Mouse (Mus musculus) left cerebral cortex, postnatal 10 days (tissue): ENCODE data around the gene 1700067P10Rik. TPM values are rescaled to one million over a fixed set of nuclear protein-coding genes. Genes with fewer than 3 reads are reported as not detected.

Experiments used
- DNase-seq, 2 experiments: peaks; one replicate each; pipeline ENCODE4 v3.0.0; 2021 to 2022; ENCODE audit warnings: low spot score in 2 of 2, mixed read lengths in 1 of 2; ENCODE audit errors: extremely low spot score in 1 of 2
- intact Hi-C: fragments of 180-260 bp; cut with DNase I; formaldehyde crosslinking; loops from one replicate; pipeline ENCODE4 v1.15.1; 2025
- total RNA-seq, 2 experiments: library from RNA; stranded (reverse); gene quantifications; 2 replicates each; pipeline ENCODE4 v1.2.3; 2021

Gene 1700067P10Rik
- total RNA-seq, 2 experiments from 2014 or later = not detected

DNA sequence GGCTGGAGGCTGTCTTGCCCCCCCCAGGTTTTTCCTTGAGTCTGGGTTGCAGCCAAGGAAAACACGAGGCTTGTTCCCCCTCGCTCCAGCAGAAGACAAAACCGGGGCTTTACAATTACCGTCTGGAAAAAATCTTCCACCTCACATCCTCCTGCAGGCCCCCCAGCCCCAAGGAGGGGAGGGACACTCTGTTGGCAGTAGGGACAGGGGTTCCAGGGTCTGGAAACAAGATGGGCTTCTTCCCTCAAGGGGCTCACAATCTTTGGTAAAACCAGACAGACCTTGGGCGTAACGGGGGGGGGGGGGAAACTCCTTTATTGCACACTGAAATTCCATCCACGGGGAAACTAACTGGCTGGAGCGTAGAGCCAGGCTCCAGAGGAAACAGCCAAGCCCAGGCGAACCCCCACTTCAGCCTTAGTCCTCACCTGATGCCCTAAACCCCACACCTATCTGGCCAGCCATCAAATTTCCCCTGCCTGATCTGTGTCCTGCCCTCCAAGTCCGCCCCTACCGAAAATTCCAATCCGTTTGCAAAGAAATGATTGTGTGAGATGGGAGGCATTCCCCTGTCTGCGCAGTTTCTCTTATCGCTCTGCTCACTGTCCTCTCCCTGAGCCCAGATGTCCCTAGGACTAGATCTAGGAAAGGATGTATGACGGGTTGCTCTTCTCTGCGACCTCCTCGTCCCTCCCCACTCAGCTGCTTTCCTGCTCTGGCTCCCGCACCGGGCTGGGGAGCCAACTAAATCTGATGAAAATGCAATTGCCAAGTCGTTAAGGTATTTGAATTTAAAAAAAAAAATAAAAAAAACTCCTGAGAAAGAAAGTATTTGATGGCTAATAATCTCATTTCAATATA lies 5.9 kb downstream of the 1700067P10Rik start:
- DNase-seq = no peak
- intact Hi-C loops = loop anchor here (5.0 kb wide), 2 partner anchors 173 to 223 kb away; partner anchors contain the start of gene Foxp4

DNA sequence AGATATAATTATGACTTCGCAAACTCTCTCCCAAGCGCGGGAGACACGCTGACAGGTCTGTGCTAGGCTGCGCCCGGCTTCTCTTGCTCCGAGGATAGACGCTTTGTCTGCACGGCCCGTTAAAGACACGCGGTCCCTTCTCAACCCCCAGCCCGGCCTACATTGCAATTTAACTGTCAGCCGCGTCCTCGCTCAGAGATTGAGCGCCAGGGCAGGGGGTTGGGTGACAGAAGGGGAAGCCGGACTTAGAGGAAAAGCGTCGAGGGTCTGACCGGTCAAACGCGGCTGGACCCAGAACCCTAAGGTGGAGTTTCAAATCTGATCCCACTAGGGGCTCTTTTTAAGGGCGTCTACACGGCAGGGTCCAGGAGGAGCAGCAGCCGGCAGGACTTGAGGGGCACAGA lies 6.6 kb downstream of the 1700067P10Rik start:
- intact Hi-C loops = loop anchor here (5.0 kb wide), 2 partner anchors 173 to 223 kb away; partner anchors contain the start of gene Foxp4
- no peak for DNase-seq

DNA sequence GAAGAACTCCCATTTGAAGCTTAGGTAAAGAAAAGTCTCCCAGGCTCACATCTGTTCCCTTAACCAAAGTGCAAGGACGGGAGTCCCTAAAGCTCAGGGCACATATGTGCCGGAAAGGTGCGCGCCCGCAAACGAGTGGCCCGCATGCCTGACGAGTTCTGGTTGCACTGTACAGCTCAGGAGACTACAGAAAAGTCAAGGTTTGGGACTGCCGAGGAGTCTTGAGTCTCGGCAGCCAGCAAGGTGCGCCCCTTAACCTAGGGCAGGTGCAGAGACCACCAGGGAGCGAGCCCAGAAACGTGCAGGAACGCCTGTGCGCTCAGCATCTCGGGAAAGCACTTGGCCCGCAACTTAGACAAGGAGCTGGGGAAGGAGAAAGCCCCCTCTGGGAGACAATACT lies 7.2 kb downstream of the 1700067P10Rik start:
- no peak for DNase-seq
- intact Hi-C loops = loop anchor here (5.0 kb wide), 2 partner anchors 174 to 224 kb away; partner anchors contain the start of gene Foxp4

DNA sequence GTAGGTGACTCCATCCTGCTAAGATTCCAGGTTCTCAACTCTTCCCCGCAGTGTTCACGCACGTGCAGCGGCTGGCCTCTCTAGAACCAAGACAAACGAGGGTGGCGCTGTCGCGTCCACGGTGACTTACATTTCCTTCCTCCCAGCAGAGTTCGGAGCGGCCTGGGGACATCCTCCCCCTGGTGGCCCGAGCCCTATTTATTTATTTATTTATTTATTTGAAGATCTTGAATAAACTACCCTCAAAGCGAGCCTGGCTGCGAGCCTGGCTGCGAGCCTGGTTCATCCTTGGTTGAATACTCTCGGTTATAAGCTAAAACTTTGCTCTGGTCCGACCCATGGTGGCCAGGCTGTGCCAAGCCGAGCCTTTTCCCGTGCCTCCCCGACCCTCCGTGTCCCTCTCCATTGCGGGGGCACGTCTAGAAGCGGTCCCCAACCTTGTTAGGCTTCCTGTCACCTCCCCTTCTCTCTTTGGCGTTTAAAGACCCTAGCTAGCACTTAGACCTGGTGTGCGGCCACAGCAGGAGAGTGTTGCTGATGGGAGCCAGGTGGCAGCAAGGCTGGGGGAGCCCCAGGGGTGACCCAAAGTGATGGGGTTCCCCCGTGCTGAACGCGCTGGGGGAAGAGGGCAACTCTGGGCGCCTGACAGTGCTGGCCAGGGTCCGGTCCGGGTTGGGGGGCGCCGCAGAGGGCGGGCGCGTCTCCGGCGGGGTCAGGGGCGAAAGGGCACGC lies 8.1 kb downstream of the 1700067P10Rik start:
- DNase-seq = peak in 1 of 2 experiments; percentile 67

DNA sequence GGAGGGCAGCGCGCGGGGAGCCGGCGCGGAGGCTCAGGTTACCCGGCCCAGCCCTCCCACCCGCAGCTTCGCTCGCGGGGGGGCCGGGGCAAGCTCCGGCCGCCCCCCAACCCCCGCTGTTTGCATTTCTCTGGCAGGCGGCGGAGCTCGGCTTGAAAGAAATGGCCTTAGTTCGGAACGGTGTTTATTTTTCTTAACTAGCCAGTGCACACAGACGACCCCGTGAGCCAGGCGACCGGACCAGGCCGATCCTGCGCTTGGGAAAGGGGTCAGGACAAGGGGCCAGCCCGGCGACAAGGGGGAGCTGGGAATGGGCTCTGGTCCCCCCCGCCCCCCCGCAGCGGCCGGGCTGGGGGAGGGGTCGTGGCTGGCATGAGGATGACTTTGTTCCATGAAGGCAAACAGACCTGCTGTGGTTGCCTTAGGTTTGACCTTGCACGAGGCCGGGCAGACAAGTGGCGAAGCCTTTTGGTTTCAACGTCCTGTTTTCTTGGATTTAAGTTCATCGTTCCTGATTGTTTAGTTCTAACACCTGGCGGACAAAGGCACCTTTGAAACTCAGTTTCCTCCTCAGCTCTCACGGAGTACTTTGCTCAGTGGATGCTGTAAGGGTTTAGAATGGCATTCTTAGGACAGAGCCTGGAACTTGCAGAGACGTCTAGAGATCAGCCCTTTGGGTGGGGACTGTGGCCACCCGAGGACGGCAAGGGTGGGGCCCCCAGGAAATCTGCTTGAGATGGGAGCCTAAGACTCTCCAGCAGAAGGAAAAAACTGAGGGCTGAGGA lies 8.8 kb downstream of the 1700067P10Rik start:
- peak in 1 of 2 experiments; percentile 44 for DNase-seq
- intact Hi-C loops = loop anchor here (5.0 kb wide), 2 partner anchors 176 to 226 kb away; partner anchors contain the start of gene Foxp4

More for the DNA sequence above, 8.1 kb downstream of the 1700067P10Rik start:
- intact Hi-C loops = loop anchor here (5.0 kb wide), 2 partner anchors 175 to 225 kb away; partner anchors contain the start of gene Foxp4

DNA sequence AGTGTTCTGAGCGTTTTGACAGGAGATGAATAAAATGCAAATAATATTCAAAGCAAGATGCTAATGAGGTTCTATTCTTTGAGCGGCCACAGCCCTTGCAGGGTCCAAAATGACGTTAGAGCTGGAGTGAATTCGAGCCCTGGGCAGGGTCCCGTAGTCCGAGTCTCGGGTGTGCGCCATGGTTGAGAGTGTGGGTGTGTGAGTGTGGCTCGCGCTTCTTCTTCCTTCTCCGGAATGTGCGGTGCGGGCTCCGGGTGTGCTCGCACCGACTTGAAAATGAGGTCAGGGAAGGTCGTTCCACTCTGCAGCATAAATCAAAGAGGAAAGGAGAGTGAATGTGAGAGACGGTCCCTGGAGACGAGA lies 9.4 kb downstream of the 1700067P10Rik start:
- DNase-seq = no peak
- intact Hi-C loops = loop anchor here (5.0 kb wide), 2 partner anchors 176 to 226 kb away; partner anchors contain the start of gene Foxp4

DNA sequence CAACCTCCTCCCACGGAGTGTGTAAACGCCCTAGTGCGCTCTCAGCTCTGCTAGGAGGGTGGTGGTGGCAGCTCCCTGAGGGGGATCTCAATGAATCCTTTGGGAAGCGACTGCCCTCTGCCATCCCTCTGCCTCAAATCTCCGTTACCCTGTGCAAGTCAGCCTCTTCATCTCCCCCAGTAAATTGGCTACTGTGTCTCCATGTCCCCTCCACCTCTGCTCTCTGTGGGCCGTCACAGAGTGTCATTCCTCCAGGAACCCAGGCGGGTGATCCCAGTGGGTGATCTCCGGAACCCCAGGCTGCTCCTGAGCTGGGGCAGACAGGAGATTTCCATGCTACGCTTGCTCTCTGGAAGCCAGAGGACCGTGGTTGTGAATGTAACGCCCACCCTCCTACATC lies 10.2 kb downstream of the 1700067P10Rik start:
- DNase-seq = no peak
- intact Hi-C loops = loop anchor here (5.0 kb wide), 2 partner anchors 177 to 227 kb away; partner anchors contain the start of gene Foxp4

DNA sequence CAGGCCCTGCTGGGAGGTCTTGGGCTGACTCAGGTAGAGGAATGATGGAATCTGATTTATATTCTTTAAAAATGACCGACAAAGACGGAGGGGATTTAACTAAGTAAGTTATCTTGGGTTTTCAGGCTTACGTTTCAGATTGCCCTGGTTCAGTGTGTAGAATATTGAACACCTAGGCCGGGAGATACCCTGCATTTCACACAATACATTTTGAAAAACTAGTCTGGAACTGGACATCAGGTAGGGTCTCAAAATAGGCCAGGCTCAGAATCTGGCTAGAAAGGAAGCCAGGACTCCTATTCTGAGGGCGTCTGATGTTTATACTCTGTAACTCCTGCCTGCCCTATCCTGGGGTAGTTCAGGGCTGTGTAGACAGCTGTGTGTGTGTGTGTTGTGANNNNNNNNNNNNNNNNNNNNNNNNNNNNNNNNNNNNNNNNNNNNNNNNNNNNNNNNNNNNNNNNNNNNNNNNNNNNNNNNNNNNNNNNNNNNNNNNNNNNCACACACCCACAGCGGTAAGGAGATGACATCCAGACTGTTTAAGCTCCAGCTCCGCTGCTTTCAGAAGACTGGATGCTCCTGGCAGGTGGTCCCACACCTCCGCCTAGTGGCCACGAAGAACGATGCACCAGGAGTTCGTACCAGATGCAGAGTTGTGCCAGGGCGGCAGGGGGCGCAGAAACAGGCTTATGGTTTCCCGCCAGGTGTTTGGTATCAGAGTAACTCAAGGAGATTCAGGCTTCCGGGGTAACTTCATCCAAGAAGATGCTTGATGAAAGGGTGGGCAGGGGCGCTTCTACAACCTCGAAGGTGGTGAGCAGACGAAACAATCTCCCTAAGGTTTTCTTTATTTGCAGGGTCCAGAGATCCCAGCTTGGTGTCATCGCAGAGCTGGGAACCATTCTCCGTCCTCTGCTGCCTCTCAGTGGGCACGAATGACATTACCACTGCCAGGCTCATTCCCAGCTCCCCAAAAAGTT lies 11.6 kb downstream of the 1700067P10Rik start:
- intact Hi-C loops = loop anchor here (5.0 kb wide), 1 partner anchor 237 kb away; no protein-coding TSS in a partner anchor
- DNase-seq = peak; percentile 84 to 90

DNA sequence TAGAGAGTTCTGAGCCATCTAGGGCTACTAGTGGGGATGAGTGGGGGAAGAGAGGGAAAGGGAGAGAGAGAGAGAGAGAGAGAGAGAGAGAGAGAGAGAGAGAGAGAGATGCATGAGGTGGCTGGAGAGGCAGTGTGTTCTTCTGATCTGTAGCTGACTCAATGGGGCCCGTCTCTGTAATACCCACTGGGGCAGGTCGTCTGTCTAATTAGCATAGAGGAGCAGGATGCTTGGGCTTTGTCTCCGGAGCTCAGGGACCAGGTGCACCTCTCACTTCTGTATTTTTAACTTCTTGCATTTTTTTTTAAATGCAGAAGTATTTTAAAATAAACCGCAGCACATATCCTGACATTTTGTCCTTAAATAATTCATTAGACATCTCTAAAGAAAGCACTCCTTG lies 18.2 kb downstream of the 1700067P10Rik start:
- DNase-seq = no peak
- intact Hi-C loops = no loop called here

DNA sequence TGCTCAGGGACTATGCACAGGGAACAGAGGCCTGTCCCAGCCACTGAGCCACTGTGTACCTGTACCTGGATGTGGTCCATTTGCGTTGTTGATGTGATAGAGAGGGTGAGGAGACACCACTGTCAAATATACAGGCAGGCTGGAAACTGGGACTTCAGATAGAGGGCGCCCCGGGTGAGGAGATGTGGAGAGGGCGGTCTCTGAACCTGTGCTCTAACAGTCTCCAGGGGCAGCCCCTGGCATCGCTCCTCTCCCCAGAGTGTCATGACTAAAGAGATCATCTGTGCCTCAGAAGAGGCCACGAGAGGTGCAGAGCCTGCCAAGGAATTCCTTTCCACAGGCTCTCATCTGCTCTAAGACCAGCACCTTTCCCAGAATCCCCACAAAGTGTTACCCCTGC lies 18.7 kb downstream of the 1700067P10Rik start:
- DNase-seq = no peak
- intact Hi-C loops = no loop called here

DNA sequence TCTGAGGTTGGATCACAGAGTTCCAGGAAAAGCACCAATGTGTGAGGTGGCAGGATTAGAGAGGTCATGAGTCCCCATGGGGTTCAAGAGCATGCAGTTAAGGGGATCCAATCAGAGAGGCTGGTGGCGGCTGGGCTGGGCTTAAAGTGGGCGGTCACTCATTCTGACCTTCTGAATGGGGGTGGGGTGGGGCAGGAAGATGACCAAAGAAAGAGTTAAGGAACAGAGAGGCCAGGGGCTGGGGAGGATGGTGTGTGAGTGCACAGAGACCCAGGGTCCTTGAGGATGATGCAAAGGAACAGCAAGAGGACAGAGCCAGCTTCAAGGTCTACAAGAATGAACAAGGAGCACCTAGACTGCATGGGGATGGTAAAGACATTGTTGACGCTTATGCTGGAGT lies 19.4 kb downstream of the 1700067P10Rik start:
- intact Hi-C loops = no loop called here
- DNase-seq = no peak

DNA sequence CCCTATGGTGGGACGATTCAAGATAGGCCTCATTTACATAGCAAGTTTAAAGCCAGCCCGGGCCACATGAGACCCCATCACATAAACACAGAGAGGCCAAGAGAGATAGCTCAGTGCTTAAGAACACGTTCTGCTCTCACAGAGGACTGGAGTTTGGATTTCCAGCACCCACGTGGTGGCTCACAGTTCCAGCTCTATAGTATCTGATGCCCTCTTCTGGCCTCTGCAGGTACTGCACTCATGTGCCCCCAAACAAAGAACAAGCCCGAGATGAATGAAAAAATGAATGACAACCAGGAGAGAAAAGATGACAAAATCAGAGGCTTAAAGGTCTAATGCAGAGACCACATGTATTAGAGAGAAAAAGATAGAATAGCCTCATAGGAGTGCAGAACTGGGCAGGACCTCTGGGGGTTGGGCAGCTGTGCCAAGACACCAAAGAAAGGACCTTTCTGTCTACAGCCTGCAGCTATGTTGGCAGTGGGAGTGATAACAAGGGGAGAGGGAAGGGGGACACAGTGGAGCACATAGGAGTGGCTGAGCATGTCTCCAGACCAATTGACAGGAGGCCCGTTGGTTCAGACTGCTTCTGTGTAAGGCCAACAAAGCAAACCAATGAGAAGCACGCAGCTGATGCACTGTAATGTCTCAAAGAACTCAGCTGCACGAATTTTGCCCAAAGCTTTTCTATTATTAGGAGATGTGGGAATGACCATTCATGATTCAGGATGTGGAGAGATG lies 21.6 kb downstream of the 1700067P10Rik start:
- no peak for DNase-seq
- intact Hi-C loops = no loop called here

DNA sequence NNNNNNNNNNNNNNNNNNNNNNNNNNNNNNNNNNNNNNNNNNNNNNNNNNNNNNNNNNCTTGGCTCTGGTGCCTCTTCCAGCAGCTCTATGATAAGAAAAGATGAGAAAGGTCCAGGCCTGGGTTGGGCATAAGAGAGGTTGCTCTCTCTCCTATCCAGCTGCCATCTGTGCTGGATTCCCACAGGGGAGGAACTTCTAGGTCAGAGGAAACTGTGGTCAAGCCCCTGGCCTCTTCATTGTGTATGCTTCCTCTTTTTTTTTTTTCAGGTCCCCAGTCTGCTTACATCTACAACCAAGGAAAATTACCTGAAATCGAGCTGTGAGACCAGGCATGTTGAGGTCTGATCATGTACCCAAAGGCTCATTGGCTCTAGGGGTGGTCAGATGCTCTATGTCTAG lies 29.5 kb downstream of the 1700067P10Rik start:
- DNase-seq = no peak
- intact Hi-C loops = no loop called here

DNA sequence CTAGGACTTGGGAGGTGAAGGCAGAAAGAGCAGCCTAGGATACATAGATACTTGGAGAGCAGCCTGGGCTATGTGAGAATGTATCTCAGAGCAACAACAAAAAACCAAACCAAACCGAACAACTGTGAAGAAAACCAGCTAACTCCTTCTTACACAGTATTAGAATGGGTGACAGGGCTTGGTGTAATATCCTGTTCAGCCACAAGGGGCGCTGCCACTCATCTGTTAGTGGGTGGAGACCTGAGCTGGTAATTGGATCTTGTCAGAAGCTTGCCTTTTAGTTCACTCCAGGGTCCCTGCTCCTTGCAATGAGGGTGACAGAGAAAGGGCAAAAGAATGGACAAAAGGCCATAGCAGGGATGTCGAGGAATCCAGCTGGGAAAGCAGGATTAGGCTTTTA lies 30.5 kb downstream of the 1700067P10Rik start:
- intact Hi-C loops = no loop called here
- peak in 1 of 2 experiments; percentile 67 for DNase-seq

DNA sequence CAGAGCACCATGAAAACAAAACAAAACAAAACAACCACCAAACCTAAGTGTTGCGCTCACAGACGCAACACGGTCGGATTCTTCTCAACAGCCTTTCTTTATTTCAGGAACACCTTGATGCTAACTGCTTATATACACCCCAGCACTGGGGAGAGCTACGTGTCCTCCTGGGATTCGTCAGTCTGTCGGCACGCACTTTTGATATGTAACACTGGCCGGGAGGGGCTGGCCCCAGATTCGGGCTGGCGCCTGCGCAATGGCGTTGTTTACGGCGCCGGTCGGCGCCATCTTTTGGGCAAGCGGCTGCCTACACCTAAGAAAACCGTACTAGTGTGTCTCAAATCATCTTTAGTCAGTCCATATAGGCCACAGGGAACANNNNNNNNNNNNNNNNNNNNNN lies 31.3 kb downstream of the 1700067P10Rik start:
- DNase-seq = no peak

DNA sequence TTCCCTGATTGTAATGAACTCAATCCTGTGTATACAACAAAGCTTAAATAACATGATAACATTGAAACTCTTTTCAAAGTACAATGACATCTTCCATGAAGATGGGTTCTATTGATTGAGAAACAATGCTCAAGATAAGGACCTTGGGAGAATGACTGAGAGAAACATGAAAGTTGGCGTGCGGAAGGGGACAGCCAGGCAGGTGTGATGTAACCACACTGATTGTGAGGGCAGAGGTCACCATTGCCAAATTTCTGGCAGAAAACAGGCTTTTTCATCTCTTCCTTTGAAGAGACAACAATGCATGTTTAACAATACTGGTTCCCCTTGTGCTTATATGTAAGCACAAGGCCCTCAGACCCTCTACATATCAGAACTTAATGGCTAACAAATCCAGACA lies 43.7 kb downstream of the 1700067P10Rik start:
- intact Hi-C loops = no loop called here
- no peak for DNase-seq

More for the DNA sequence above, 31.3 kb downstream of the 1700067P10Rik start:
- intact Hi-C loops = no loop called here
